18 mouse cellular contexts compared by ENCODE assay signal in the genomic region with DNA sequence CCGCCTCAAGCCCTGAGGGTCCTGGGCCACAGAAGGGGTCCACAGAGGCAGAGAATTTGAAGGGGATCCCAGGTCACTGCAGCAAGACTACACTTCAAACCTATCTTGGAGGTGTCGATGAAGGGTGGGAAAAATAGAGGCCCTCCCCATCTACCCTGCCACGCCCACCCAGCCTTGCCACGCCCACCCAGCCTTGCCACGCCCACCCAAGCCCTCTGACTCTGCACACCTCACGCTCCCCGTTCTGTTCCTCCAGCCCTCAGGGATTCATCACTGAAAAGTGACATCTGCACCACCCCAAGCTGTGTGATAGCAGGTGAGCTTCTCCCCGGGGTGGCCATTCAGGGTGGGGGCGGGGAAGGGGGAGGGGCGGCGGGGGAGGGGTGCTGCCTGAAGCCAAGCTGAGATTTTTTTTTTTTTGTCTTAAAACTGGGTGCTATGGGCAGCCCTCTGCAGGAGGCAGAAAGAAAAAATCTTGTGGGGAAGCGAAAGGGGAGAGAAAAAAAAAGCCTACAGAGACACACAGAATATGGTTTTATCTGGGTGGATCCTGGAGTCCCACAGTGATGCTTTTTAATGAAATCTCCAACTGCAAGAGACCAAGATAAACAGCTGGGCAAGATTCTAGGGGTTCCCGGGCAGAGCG. TPM values are rescaled to one million over a fixed set of nuclear protein-coding genes. Genes with fewer than 3 reads are reported as not detected.
DNase-seq lines count a peak whose midpoint lies in the region; ATAC-seq and TF ChIP-seq lines count a peak whose summit lies in the region.
"Had no signal": no experiment of that assay in that cellular context is flagged by ENCODE, and none has a peak within 500 bp of the region (broad histone marks: within the 10 kb centered on the region; RNA-seq: fewer than 3 reads in every experiment).

No protein-coding gene starts in this region.

- no peak for TF ChIP-seq CTCF in bone marrow, adult 2 months (IDR thresholded peaks at IDR 0.05; ENCODE audit: control insufficient read depth, insufficient read depth, low read length)

- ATAC-seq in liver, embryonic 12.5 days = peak; percentile 62
- ATAC-seq: forebrain, embryonic 13.5 days had no signal

- peak overlapping the region; percentile 72 for H3K9ac ChIP-seq in liver, embryonic 12.5 days
- H3K9ac ChIP-seq: forebrain, embryonic 13.5 days; heart, embryonic 12.5 days; lung, embryonic 14.5 days; neural tube, embryonic 15.5 days had no signal

- no peak for TF ChIP-seq POLR2A in bone marrow, adult 2 months (IDR thresholded peaks at IDR 0.05; ENCODE audit: borderline replicate concordance, control insufficient read depth, low read depth, low read length)

- no peak overlapping the region for H3K4me3 ChIP-seq in heart, embryonic 10.5 days
- no peak overlapping the region for H3K4me3 ChIP-seq in bone marrow, adult 2 months (replicated peaks; ENCODE audit: control insufficient read depth, low read depth, low read length)
- peak overlapping the region; percentile 28 for H3K4me3 ChIP-seq in liver, embryonic 12.5 days
- H3K4me3 ChIP-seq: embryonic facial prominence, embryonic 13.5 days; forebrain, embryonic 13.5 days; gastrocnemius, adult 2 months; heart, embryonic 12.5 days; neural tube, embryonic 15.5 days had no signal

- peaks cover 35% of the 10 kb centered on the region; the same call in 1 of the 2 replicates for H3K27me3 ChIP-seq in heart, embryonic 10.5 days (ENCODE audit: insufficient read depth, poor library complexity, severe bottlenecking)
- peaks cover 45% of the 10 kb centered on the region for H3K27me3 ChIP-seq in liver, embryonic 12.5 days (replicated peaks)
- H3K27me3 ChIP-seq: heart, embryonic 12.5 days; neural tube, embryonic 15.5 days had no signal

- WGBS in heart, embryonic 10.5 days = 25% methylated on average over 14 of the region's 14 CpGs
- WGBS in bone marrow, adult 2 months = 24% methylated on average over 14 of the region's 14 CpGs
- WGBS in liver, embryonic 12.5 days (ENCODE audit: insufficient replicate concordance) = 20% methylated on average over 14 of the region's 14 CpGs

- no peaks in the 10 kb centered on the region for H3K9me3 ChIP-seq in heart, embryonic 10.5 days
- H3K9me3 ChIP-seq in liver, embryonic 12.5 days (replicated peaks) = no peaks in the 10 kb centered on the region
- H3K9me3 ChIP-seq: embryonic facial prominence, embryonic 13.5 days; forebrain, embryonic 13.5 days; heart, embryonic 12.5 days; neural tube, embryonic 15.5 days had no signal

- peak overlapping the region; percentile 60 for H3K4me2 ChIP-seq in liver, embryonic 12.5 days
- H3K4me2 ChIP-seq: embryonic facial prominence, embryonic 13.5 days; forebrain, embryonic 13.5 days; heart, embryonic 12.5 days; lung, embryonic 14.5 days; neural tube, embryonic 15.5 days had no signal

- H3K36me3 ChIP-seq in heart, embryonic 10.5 days = no peaks in the 10 kb centered on the region
- no peaks in the 10 kb centered on the region for H3K36me3 ChIP-seq in liver, embryonic 12.5 days
- H3K36me3 ChIP-seq: embryonic facial prominence, embryonic 13.5 days; heart, embryonic 12.5 days; neural tube, embryonic 15.5 days had no signal

- DNase-seq in heart, embryonic 10.5 days (ENCODE audit: low spot score) = no peak
- DNase-seq in heart, postnatal 10 days = no peak
- DNase-seq in A20 (ENCODE audit: low read depth, low spot score) = peak; percentile 71
- DNase-seq in cerebellum, adult 9-10 months = no peak
- DNase-seq in adrenal gland, postnatal 14 days = no peak
- no peak for DNase-seq in thymus, adult 18-20 months
- DNase-seq: gastrocnemius, adult 2 months; kidney, adult 11 months; left cerebral cortex, postnatal 4 days; lung, embryonic 14.5 days; right cerebral cortex, adult 18-20 months had no signal

- H3K27ac ChIP-seq in heart, embryonic 10.5 days = 0 out of 2 replicates have a peak overlapping the region, but pooled peaks have one; percentile 24
- H3K27ac ChIP-seq in bone marrow, adult 2 months (ENCODE audit: control insufficient read depth, insufficient read depth, low read depth, low read length, poor library complexity) = 0 out of 2 replicates have a peak overlapping the region, but pooled peaks have one; percentile 68
- H3K27ac ChIP-seq in liver, embryonic 12.5 days = peak overlapping the region; percentile 93
- H3K27ac ChIP-seq: embryonic facial prominence, embryonic 13.5 days; forebrain, embryonic 13.5 days; gastrocnemius, adult 2 months; neural tube, embryonic 15.5 days had no signal

- peaks cover 30% of the 10 kb centered on the region for H3K4me1 ChIP-seq in heart, embryonic 10.5 days
- peaks cover 4% of the 10 kb centered on the region; the same call in 1 of the 2 replicates for H3K4me1 ChIP-seq in bone marrow, adult 2 months (ENCODE audit: control insufficient read depth, insufficient read depth, low read length)
- H3K4me1 ChIP-seq in liver, embryonic 12.5 days = peaks cover 52% of the 10 kb centered on the region

- intact Hi-C loops in heart, postnatal 10 days (cut with DNase I) = no loop called here

RNA-seq across cellular contexts. Expression of gene Mmel1, which starts 12.8 kb away (rescaled TPM):
- 0.12 and 0.62 TPM in 2 replicates for polyA plus RNA-seq in heart, embryonic 10.5 days (2016; fragmentation: Nextera tagmentation; extraction: Ambion mirVana)
- total RNA-seq in heart, postnatal 10 days (2021) = under 1 TPM; 0.32 to 0.48 TPM
- 1.1 and 1.4 TPM in 2 replicates for polyA plus RNA-seq in bone marrow, adult 2 months (2011; ENCODE audit: insufficient read depth, insufficient read length, low replicate concordance, missing spikeins)
- 1.7 and 2.5 TPM in 2 replicates for polyA plus RNA-seq in liver, embryonic 12.5 days (2016; fragmentation: Nextera tagmentation; extraction: Ambion mirVana)
- 0.68 and 1.6 TPM in 2 replicates for total RNA-seq in adrenal gland, postnatal 14 days (2021)
- total RNA-seq: common myeloid progenitor, adult 5-6 weeks; gastrocnemius, adult 2 months had no signal

RNA-seq across cellular contexts. Expression of gene Fam213b, which starts 16.8 kb away (rescaled TPM):
- polyA plus RNA-seq in heart, embryonic 10.5 days (2016; fragmentation: Nextera tagmentation; extraction: Ambion mirVana) = 24.6 and 32.3 TPM in 2 replicates
- 10 to 100 TPM; 61.7 to 64.3 TPM for total RNA-seq in heart, postnatal 10 days (2021)
- 16.6 and 32.5 TPM in 2 replicates for polyA plus RNA-seq in bone marrow, adult 2 months (2011; ENCODE audit: insufficient read depth, insufficient read length, low replicate concordance, missing spikeins)
- polyA plus RNA-seq in liver, embryonic 12.5 days (2016; fragmentation: Nextera tagmentation; extraction: Ambion mirVana) = 10.2 and 11.3 TPM in 2 replicates
- 51.9 and 52.6 TPM in 2 replicates for total RNA-seq in adrenal gland, postnatal 14 days (2021)

RNA-seq across cellular contexts. Expression of gene Ttc34, which starts 44.9 kb away (rescaled TPM):
- 0.39 and 0.44 TPM in 2 replicates for polyA plus RNA-seq in heart, embryonic 10.5 days (2016; fragmentation: Nextera tagmentation; extraction: Ambion mirVana)
- under 1 TPM; 0.17 to 0.45 TPM for total RNA-seq in heart, postnatal 10 days (2021)
- not detected in 2 replicates for polyA plus RNA-seq in bone marrow, adult 2 months (2011; ENCODE audit: insufficient read depth, insufficient read length, low replicate concordance, missing spikeins)
- polyA plus RNA-seq in liver, embryonic 12.5 days (2016; fragmentation: Nextera tagmentation; extraction: Ambion mirVana) = not detected in 2 replicates
- total RNA-seq in adrenal gland, postnatal 14 days (2021) = 0.15 and 0.19 TPM in 2 replicates
- total RNA-seq: common myeloid progenitor, adult 5-6 weeks; gastrocnemius, adult 2 months had no signal

RNA-seq across cellular contexts. Expression of gene Tnfrsf14, which starts 46.2 kb away (rescaled TPM):
- 1.6 and 2.6 TPM in 2 replicates for polyA plus RNA-seq in heart, embryonic 10.5 days (2016; fragmentation: Nextera tagmentation; extraction: Ambion mirVana)
- total RNA-seq in heart, postnatal 10 days (2021) = 1 to 10 TPM; 4.1 to 5.7 TPM
- 155 and 183 TPM in 2 replicates for polyA plus RNA-seq in bone marrow, adult 2 months (2011; ENCODE audit: insufficient read depth, insufficient read length, low replicate concordance, missing spikeins)
- 62.9 and 65.0 TPM in 2 replicates for polyA plus RNA-seq in liver, embryonic 12.5 days (2016; fragmentation: Nextera tagmentation; extraction: Ambion mirVana)
- 8.3 and 10.6 TPM in 2 replicates for total RNA-seq in adrenal gland, postnatal 14 days (2021)

Comparison
In these comparisons a context has a peak if more than half of its experiments do, and no peak if none do; other contexts are left out.
1. H3K27ac ChIP-seq: peak in every context shown above with its lines; median percentile 93 in liver, embryonic 12.5 days; 68 in bone marrow, adult 2 months; 24 in heart, embryonic 10.5 days.